Mouse (Mus musculus) ES-E14 (cell line): ENCODE data around the gene Btbd11.

Experiments used
- HCFC1 ChIP-seq: IDR thresholded peaks from 2 replicates; pipeline ENCODE4 v1.6.1; 2012; ENCODE audit warnings: low read length, inconsistent platforms, borderline replicate concordance; ENCODE audit not compliant: insufficient read depth
- MAFK ChIP-seq: IDR thresholded peaks from 2 replicates; pipeline ENCODE4 v1.6.1; 2014; ENCODE audit warnings: mild to moderate bottlenecking, low read depth, low read length, inconsistent platforms; ENCODE audit not compliant: insufficient read depth
- ZC3H11A ChIP-seq: IDR thresholded peaks from 2 replicates; pipeline ENCODE4 v1.6.1; 2012; ENCODE audit warnings: low read depth, mild to moderate bottlenecking, inconsistent platforms, low read length, borderline replicate concordance

GRCm38 (mm10) chr10:85632030-85632429 is 245.4 kb downstream of the Btbd11 start:
- no peak for TF ChIP-seq HCFC1
- no peak for TF ChIP-seq MAFK
- no peak for TF ChIP-seq ZC3H11A
